Mouse (Mus musculus) adrenal gland, postnatal 36 days (tissue): ENCODE data around the gene Myh1. TPM values are rescaled to one million over a fixed set of nuclear protein-coding genes. Genes with fewer than 3 reads are reported as not detected.
A peak's percentile ranks its signal among the peaks of the same experiment; 100 is the strongest.

Source experiments
- DNase-seq, 2 experiments: peaks; one replicate each; pipeline ENCODE4 v3.0.0; 2021; ENCODE audit warnings: mixed read lengths in 1 of 2
- long read RNA-seq, 2 experiments: library from polyadenylated mRNA; stranded (forward); transcript quantifications; one replicate each; pipeline ENCODE4 v2.0.0; 2021; ENCODE audit warnings: borderline sequencing depth in 2 of 2
- total RNA-seq, 2 experiments: library from RNA; stranded (reverse); gene quantifications; 2 replicates each; pipeline ENCODE4 v1.2.3; 2021

The Myh1 gene
- under 1 TPM; 0.10 to 0.20 TPM for total RNA-seq
- long read RNA-seq, experiment 1, full-length matches to known transcripts: 13 of 27 reads
- long read RNA-seq, experiment 1, partial matches to known transcripts: 13 of 27 reads
- long read RNA-seq, experiment 1, other reads (novel, unspliced or antisense): 1 of 27 reads
- long read RNA-seq, experiment 2: 0 reads

- no peak for DNase-seq
Measured at GRCm38 (mm10) chr11:67199752-67200151, at the start of gene Myh1. Gene Myh1, plus strand, starts transcription at chr11:67200052.

- no peak for DNase-seq
Measured at GRCm38 (mm10) chr11:67150237-67150636, 49.6 kb upstream of the Myh1 start.

GRCm38 (mm10) chr11:67151159-67151558 lies 48.7 kb upstream of the Myh1 start:
- no peak for DNase-seq

GRCm38 (mm10) chr11:67151651-67152630 lies 47.9 kb upstream of the Myh1 start:
- DNase-seq: peak; percentile 19 to 25

GRCm38 (mm10) chr11:67153123-67153522 lies 46.7 kb upstream of the Myh1 start:
- DNase-seq: peak in 1 of 2 experiments; percentile 40

DNA sequence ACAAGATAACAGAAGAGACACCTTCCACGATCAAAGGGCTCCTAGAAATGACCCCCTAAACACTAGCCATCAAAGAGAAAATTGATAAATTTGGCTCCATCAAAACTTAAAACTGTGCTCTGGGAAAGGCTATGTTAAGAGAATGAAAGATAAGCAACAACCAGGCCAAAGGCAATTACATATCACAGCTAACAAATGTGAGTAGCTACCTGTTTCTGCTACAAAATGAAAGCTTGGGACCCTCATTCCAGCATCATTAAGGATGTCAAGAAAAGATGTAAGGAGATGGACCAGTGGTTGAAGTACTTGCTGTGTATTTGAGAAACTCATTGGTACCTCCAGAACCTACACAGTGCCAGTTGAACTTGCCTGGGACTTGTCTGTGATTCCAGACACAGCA lies 46.0 kb upstream of the Myh1 start:
- DNase-seq: no peak

DNA sequence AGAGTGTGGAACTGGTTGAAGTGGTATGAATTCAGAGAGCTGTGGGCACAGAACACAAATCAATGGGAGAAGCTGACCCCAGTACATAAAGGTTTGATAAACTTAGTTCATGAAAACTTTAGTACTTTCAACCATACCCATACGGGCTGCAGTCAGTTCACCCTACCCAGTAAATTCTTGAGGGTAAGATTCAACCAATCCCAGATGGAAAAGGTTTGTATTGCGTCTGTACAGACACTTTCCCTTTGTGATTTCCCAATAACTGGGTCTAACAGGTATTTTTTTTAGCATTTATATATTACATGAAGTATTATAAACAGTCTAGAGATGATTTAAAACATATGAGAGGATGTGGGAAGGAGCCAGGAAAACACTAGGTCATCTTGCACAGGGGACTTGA lies 44.2 kb upstream of the Myh1 start:
- DNase-seq: no peak

DNA sequence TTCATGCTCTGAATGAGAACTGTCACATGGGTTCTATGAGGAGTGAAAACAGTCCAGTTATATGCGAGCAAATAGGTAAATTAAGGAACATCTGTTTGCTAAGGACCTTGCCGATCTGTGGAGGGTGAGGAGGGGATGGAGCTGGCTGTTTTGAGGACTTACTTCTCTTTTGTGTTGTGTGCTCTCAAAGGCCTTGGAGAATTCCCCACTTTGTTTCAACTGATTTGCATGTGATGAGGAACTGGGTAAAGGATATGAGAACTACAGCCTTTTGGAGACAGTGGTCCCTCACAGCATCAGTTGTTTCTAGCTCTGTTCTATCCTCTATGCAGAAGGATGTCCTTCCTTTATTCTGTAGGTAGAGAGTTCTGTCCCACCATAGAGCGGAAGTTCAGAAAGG lies 39.7 kb upstream of the Myh1 start:
- no peak for DNase-seq

- DNase-seq: no peak
Measured at GRCm38 (mm10) chr11:67163701-67164100, 36.2 kb upstream of the Myh1 start.

DNA sequence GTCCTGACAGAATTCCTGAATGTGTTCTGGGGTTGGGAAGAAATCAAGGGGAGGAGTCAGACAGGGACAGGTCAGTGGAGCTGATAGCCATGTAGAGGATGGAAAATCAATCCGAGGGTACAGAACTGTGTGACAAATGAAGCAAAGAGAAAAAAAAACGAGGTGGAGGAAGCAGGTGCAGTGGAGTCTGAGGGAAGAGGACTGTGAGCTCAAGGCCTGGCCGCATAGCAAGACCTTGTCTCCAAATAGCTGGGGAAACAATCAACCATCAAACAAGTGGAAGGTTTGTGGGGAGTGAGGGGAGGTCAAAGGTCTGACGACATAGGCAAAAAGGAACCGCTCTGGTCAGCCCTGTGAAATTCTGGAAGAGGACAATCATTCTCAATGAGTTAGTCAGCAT lies 35.0 kb upstream of the Myh1 start:
- DNase-seq: no peak

DNA sequence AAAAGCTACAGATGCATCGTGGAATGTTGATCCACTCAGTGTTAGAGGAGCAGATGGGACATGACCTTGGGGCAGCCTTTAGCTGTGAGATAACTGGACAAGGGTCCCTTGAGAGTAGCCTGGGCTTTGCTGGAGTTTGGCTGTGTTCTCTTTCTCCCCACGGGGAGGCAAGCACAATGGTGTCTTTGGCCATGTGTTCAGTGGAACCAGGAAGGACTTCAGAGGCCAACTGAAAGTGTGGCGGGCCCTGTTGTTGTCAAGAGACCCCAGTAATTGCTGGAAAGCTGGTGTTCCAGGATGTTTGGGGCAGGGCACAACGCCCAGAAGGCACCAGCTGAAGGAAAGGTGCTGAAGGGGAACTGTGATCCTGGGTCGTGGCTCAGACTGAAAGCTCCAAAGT lies 30.6 kb upstream of the Myh1 start:
- DNase-seq: no peak

DNA sequence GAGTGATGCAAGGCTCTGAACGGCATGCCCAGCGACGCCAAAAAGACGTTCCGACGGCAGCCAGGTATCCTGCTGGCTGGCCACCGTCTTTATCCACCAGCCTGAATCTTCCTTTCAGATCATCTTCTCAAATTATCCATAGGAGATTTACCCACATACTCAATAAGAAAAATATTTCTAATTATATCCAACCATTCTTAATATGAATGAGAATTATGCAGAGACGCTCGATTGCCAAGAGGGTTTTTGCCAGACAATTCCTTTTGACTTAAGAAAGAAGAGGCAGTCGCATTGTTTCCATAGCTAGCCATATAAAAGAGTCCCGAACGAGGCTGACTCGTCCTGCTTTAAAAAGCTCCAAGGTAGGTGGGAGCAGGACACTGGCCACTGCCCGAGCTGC lies 29.1 kb upstream of the Myh1 start, which contains the start of gene Myh2:
TSS of gene Myh2 (plus strand) at position 301 of the 400 bp plus-strand sequence.
- no peak for DNase-seq

- no peak for DNase-seq
Measured at GRCm38 (mm10) chr11:67172439-67172838, 27.4 kb upstream of the Myh1 start.

GRCm38 (mm10) chr11:67176376-67176775 lies 23.5 kb upstream of the Myh1 start:
- DNase-seq: no peak

- DNase-seq: no peak
Measured at GRCm38 (mm10) chr11:67190316-67190715, 9.5 kb upstream of the Myh1 start.

- DNase-seq: no peak
Measured at GRCm38 (mm10) chr11:67190814-67191213, 9.0 kb upstream of the Myh1 start.

DNA sequence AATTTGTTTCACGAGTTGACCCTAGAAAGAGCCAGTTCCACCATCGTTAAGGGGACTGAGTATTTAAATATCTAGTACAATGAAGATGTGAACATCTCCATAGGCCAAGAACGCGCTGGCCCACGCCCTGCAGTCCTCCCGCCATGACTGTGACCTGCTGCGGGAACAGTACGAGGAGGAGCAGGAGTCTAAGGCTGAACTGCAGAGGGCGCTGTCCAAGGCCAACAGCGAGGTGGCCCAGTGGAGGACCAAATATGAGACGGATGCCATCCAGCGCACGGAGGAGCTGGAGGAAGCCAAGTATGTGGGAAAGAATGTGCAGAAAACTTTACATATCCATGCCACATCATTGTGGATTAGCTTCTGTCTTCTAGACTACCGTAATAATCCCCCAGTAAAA lies 8.4 kb upstream of the Myh1 start:
- DNase-seq: no peak

DNA sequence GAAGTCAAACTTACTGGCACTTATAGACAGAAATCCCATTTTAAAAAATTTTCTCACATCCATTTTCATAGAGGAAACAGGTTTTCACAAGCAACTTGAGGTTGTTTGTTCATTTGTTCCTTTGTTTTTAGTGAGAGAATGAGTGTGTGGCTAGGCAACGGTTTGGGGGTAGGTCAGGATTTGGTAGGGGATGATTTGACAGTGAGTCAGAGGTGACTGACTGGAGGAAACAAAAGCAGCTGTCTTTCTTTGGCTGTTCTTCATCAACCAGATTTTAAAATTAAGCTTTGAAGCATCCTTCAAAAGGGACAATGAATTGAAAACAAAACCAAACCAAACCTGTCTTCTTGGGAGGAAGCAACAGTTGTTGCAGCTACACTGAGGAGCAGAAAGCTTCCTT lies 531 bp upstream of the Myh1 start:
- no peak for DNase-seq

GRCm38 (mm10) chr11:67204766-67205165 lies 4.9 kb downstream of the Myh1 start:
- DNase-seq: peak in 1 of 2 experiments; percentile 26

DNA sequence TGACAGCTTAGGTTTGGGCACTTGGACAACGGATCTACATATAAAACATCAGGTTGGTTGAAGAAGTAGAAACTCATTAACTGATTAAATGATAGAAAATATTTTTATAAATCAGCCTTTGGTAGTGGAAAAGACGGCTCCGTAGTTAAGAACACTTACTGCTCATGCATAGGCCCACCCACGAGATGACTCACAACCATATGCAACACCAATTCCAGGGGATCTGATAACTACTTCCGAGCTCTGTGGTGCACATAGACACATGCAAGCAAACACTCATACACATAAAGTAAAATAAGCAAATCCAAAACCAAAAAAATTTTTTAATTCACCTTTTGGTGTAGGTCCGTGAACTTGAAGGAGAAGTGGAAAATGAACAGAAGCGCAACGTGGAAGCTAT lies 22.0 kb downstream of the Myh1 start:
- DNase-seq: no peak

DNA sequence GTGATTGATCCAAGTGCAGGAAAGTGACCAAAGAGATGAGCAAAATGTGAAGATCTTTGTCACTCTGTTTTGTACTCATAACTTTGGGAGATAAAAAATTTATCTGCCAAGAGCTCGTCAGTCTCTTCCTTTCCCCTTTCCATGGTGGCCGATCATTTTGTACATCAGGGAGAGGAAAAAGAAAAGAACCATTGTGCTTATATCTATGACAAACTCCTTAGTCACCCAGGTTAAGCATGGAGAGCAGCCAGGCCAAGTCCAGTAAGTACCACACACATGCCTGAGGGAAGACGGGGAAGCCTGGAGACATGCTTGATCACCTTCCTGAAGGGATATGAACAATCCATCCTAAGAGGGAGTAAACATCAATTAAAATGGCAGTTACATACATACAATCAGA lies 24.6 kb downstream of the Myh1 start:
- DNase-seq: no peak

GRCm38 (mm10) chr11:67228731-67229130 lies 28.9 kb downstream of the Myh1 start:
- no peak for DNase-seq

DNA sequence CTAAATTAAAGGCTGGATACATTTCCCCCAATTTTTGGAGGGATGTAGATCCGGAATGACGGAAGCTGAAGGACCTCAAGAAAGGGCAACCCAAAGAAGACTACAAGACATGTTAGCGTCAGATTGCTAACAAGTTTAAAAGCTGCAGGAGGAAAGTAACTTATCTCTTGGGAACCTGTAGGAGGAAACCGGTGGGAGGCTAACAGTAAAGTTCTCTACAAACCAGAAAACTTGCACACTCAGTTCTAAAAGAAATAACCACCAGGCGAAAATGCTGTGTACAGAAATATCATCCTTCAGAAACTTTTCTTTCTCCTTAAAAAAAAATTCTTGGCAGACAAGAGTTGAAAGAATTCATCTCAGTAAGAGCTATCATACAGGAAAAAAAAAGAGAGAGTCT lies 29.3 kb downstream of the Myh1 start:
- DNase-seq: no peak

GRCm38 (mm10) chr11:67229946-67230345 lies 30.1 kb downstream of the Myh1 start:
- peak; percentile 36 to 54 for DNase-seq
